Mouse (Mus musculus): ENCODE data around the gene Gm48551.
A peak's percentile ranks its signal among the peaks of the same experiment; 100 is the strongest.

The Gm48551 gene

DNA sequence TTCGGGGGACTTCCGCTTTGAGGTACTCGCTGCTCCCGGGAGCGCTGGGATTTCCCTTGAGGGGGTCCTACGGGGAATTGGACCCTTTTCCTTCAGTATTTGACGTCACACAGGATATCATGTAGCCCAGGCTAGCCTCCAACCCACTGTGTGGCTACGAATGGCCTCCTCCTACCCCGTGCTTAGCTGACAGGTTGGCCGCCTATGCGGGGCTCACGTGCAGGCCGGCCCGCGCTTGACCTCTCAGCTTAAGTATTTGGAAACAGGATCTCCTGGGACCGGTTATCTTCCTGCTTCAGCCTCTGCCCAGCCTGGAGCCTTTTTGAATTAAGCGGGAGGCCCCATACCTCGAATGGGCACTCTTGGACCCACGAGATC is 328 bp downstream of the Gm48551 start:
- no peak for DNase-seq (ENCODE audit: low spot score)

DNA sequence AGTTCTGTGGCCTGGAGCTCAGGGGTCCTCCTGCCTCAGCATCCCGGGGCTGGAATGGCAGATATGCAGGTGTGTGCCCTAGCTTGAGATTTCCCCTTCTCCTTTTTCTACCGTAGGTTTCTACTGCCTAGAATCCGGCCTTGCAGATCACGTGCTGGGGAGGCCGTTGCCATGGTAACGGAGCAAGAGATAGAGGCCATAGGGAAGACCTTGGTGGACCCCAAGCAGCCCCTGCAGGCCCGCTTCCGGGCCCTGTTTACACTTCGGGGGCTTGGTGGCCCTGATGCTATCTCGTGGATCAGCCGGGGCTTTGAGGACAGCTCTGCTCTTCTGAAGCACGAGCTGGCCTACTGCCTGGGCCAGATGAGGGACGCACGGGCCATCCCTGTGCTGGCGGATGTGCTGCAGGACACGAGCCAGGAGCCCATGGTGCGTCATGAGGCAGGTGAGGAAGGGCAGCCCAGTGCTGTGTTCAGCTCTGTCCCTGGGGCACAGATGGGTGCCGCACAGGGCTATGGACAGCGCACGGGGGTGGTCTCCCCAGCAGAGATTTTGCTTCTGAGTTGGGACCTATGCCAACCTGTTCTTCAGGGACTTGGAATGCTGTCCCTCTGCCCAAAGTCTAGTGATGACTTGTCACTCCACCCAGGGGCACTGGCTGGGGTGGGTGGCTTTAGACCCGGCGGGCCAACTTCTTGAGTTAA is 1.5 kb downstream of the Gm48551 start:
- no peak for DNase-seq (ENCODE audit: low spot score)

DNA sequence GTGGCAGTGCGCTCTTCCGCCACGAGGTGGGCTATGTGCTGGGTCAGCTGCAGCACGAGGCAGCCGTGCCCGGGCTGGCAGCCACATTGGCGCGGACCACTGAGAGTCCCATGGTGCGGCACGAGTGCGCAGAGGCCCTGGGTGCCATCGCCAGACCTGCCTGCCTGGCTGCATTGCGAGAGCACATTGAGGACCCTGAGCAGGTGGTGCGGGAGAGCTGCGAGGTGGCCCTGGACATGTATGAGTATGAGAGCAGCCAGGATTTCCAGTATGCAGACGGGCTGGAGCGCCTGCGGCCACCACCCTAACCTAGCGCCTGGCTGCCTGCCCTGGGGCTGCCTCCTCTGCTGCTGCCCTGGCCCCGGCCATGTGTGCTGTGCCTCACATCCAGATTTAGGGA is 3.5 kb downstream of the Gm48551 start:
- no peak for DNase-seq (ENCODE audit: low spot score)

DNA sequence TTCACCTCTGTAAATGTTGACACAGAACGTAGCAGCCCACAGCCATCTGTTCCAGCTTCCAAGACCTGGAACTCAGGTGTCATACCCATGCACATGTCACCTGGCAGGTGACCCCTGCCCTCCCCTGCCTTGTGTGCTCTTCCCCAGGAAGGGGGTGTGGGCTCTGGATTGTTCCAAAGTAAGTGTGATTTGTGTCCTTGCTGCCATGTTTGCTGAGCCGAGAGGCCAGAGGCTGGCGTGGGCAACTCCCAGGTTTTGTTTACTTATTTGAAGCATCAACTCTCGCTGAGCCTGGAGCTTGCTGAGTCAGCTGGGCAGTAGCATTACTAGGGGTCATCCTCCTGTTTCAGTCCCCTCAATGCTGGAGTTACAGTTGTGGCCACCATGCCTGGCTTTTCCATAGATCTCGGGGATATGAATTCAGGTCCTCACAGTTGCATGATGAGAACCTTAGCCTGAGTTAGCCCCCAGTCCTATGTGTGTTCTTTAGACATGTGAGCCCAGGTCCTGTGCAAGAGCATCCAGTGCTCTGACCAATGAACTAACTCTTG is 4.3 kb downstream of the Gm48551 start, which contains the start of gene Gm48552:
Gene Gm48552, plus strand, starts transcription at position 501 of the 551 bp plus-strand sequence.
- no peak for DNase-seq (ENCODE audit: low spot score)

- peak; percentile 80 for DNase-seq (ENCODE audit: low spot score)
Measured at GRCm38 (mm10) chr10:81389373-81389772, 5.1 kb downstream of the Gm48551 start.

DNA sequence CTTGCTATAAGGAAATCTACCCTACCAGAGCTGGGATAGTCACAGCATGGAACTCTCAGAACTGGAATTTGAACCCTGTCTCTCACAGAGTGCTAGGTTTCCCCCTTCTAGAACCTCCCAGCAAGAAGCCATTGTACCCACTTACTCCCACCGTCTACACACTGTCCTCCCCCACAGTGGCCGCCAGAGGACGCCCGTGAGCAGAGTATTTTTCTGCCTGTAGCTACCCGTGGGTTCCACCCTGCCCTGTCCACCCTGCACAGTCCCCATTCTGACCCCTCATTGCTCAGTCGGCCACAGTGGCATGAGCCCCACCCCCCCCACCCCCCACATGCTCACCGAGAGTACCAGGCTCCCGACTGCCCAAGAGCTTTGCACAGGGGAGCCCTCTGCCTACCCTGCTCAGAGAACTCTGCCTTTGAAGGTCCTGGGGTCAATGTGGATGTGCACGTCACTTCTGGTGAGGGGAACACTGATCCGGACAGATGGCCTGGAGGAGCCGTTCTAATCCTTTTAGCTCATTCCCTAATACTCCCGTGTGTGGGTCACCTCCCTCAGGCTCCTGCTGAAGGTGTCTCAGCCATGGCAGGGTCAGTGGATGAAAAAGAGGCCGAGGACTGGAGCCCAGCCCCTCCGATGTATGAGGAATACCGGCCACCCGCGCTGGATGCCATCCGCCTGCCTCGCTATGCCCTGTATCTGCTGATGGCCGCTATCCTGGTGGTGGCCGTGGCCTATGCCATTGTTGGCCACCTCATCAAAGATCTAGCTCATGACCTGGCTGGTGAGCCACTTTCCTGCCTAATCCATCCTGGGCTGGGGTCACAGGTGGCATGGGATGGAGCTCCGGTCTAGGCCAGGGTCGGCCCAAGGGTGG is 5.8 kb downstream of the Gm48551 start:
- no peak for DNase-seq (ENCODE audit: low spot score)

- no peak for DNase-seq (ENCODE audit: low spot score)
Measured at GRCm38 (mm10) chr10:81390678-81390965, 6.4 kb downstream of the Gm48551 start.

GRCm38 (mm10) chr10:81392270-81392669 is 8.0 kb downstream of the Gm48551 start:
- no peak for DNase-seq (ENCODE audit: low spot score)

- no peak for DNase-seq (ENCODE audit: low spot score)
Measured at GRCm38 (mm10) chr10:81392781-81393185, 8.5 kb downstream of the Gm48551 start, which contains the start of gene Smim24. Gene Smim24, plus strand, starts transcription at chr10:81393051.

- DNase-seq (ENCODE audit: low spot score), result no peak
Measured at GRCm38 (mm10) chr10:81393456-81394063, 9.3 kb downstream of the Gm48551 start.

DNA sequence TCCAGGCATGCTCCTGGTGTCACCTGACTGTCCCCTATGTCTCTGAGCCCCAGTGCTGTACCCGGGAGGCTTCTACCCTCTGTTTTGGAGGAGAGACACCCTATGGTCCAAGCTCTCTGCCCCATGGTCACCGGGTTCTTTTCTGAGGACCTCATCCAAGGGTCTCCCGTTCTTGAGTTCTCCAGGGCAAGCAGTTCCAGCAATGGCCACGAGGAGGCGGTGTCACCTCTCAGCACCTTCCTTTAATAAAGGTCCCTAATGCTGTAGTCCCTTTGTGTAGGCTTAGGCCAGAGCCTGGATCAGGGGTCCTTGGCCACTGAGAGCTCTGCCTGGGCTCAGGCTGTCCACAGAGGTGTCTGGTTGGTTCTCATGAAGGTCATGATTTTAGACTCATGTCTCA is 10.9 kb downstream of the Gm48551 start:
- DNase-seq (ENCODE audit: low spot score), result no peak

- DNase-seq (ENCODE audit: low spot score), result no peak
Measured at GRCm38 (mm10) chr10:81395865-81396264, 11.6 kb downstream of the Gm48551 start.

DNA sequence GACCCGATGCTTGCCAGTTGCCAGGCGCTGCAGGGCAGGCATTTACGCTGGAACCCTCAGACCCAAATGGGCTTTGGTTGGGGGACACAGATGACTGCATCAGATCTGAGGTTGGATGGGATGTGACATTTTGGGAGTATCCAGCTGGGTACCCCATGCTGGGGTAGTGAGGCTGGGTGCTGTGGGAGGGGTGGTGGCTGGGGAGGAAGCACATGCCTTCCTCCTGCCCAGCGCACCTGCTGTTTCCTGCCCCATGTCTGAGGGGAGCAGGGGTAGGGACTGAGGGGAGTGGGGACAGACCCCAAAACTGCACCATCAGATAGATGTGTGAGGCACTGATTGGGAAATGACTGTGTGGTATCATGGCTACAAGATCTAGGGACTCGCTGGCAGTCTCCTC is 12.5 kb downstream of the Gm48551 start:
- no peak for DNase-seq (ENCODE audit: low spot score)

DNA sequence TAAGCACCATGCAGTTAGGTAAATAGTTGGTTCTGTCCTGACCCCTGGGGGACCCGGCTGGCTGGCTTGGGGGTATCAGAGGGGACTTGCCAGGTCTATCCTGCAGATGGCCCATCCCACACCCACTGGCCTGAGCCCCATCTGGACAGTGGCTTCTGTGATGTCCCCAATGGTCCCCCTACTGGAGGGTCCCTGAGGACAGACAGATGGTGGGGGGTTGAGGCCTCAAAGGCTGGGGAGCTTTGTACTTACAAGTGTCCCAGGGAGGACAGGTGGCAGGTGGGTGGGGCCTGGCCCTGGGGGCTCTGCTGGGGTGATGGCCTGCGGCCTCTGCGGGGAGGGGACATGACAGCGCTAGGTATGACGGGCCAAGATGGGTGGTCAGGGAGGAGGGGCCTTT is 15.0 kb downstream of the Gm48551 start:
- DNase-seq (ENCODE audit: low spot score), result no peak

DNA sequence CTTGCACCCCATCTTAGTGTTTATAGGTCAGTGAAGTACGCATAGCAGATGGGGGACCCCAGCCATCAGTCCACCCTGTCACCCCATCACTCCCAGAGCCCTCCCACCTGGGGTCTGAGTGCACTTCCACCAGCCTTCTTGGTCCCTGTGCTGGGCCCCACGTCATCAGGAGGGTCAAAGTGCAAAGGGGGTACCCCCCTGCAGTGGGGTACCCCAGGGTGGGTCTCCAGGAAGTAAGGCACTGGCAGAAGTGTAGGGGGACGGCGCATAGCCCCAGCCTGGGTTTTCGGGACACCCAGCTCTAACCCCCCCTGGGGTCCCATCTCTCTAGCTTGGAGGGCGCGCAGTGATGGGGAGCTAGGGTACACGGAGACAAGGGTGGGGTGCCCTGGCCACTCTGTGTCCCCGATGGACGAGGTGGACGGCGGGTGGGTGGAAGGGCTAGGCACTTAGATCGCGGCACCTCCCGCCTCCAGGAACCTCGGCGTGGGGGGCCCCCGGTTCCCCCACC is 15.6 kb downstream of the Gm48551 start:
- DNase-seq (ENCODE audit: low spot score), result no peak

- no peak for DNase-seq (ENCODE audit: low spot score)
Measured at GRCm38 (mm10) chr10:81400371-81401204, 16.3 kb downstream of the Gm48551 start.

- no peak for DNase-seq (ENCODE audit: low spot score)
Measured at GRCm38 (mm10) chr10:81401205-81401520, 16.9 kb downstream of the Gm48551 start.

- peak; percentile 88 for DNase-seq (ENCODE audit: low spot score)
Measured at GRCm38 (mm10) chr10:81401521-81402226, 17.4 kb downstream of the Gm48551 start.

- DNase-seq (ENCODE audit: low spot score), result no peak
Measured at GRCm38 (mm10) chr10:81402227-81402765, 18.0 kb downstream of the Gm48551 start.

- no peak for DNase-seq (ENCODE audit: low spot score)
Measured at GRCm38 (mm10) chr10:81403511-81403910, 19.2 kb downstream of the Gm48551 start.

- peak; percentile 75 for DNase-seq (ENCODE audit: low spot score)
Measured at GRCm38 (mm10) chr10:81404082-81404481, 19.8 kb downstream of the Gm48551 start.
